Mouse (Mus musculus): ENCODE measurements around the gene Smad5.
A peak's percentile ranks its signal among the peaks of the same experiment; 100 is the strongest.

Smad5 gene

GRCm38 (mm10) chr13:56753192-56753951, 50.6 kb downstream of the Smad5 start, which contains the start of gene Gm45623:
Gene Gm45623 (minus strand): TSS chr13:56753827.
- DNase-seq (ENCODE audit: low read depth, low spot score), result no peak

- peak; percentile 37 for DNase-seq (ENCODE audit: low read depth, low spot score)
Observed at GRCm38 (mm10) chr13:56755871-56756270, 53.1 kb downstream of the Smad5 start.

GRCm38 (mm10) chr13:56757201-56757600, 54.4 kb downstream of the Smad5 start:
- no peak for DNase-seq (ENCODE audit: low read depth, low spot score)

GRCm38 (mm10) chr13:56758492-56758891, 55.7 kb downstream of the Smad5 start:
- peak; percentile 82 for DNase-seq (ENCODE audit: low read depth, low spot score)

GRCm38 (mm10) chr13:56762446-56763229, 59.8 kb downstream of the Smad5 start:
- no peak for DNase-seq (ENCODE audit: low read depth, low spot score)

- DNase-seq (ENCODE audit: low read depth, low spot score), result peak; percentile 37
Observed at GRCm38 (mm10) chr13:56765284-56766032, 62.6 kb downstream of the Smad5 start.

GRCm38 (mm10) chr13:56766211-56766610, 63.4 kb downstream of the Smad5 start:
- no peak for DNase-seq (ENCODE audit: low read depth, low spot score)

GRCm38 (mm10) chr13:56769431-56769830, 66.6 kb downstream of the Smad5 start:
- no peak for DNase-seq (ENCODE audit: low read depth, low spot score)

GRCm38 (mm10) chr13:56770136-56770578, 67.3 kb downstream of the Smad5 start:
- no peak for DNase-seq (ENCODE audit: low read depth, low spot score)

- DNase-seq (ENCODE audit: low read depth, low spot score), result peak; percentile 17
Observed at GRCm38 (mm10) chr13:56770786-56771185, 68.0 kb downstream of the Smad5 start.

- no peak for DNase-seq (ENCODE audit: low read depth, low spot score)
Observed at GRCm38 (mm10) chr13:56772592-56772991, 69.8 kb downstream of the Smad5 start.

GRCm38 (mm10) chr13:56773262-56773870, 70.6 kb downstream of the Smad5 start:
- DNase-seq (ENCODE audit: low read depth, low spot score), result no peak

- peak; percentile 59 for DNase-seq (ENCODE audit: low read depth, low spot score)
Observed at GRCm38 (mm10) chr13:56774304-56774703, 71.5 kb downstream of the Smad5 start.

GRCm38 (mm10) chr13:56780746-56781469, 78.1 kb downstream of the Smad5 start:
- DNase-seq (ENCODE audit: low read depth, low spot score), result no peak

- no peak for DNase-seq (ENCODE audit: low read depth, low spot score)
Observed at GRCm38 (mm10) chr13:56781697-56782096, 78.9 kb downstream of the Smad5 start.

GRCm38 (mm10) chr13:56782621-56783020, 79.8 kb downstream of the Smad5 start:
- DNase-seq (ENCODE audit: low read depth, low spot score), result no peak

GRCm38 (mm10) chr13:56790683-56791082, 87.9 kb downstream of the Smad5 start:
- DNase-seq (ENCODE audit: low read depth, low spot score), result no peak
